Mouse (Mus musculus): ENCODE data around the gene Npepl1. TPM values are rescaled to one million over a fixed set of nuclear protein-coding genes. Genes with fewer than 3 reads are reported as not detected.

Npepl1 gene
- polyA plus RNA-seq, 1 experiment from 2014 or later: 56.5 TPM

DNA sequence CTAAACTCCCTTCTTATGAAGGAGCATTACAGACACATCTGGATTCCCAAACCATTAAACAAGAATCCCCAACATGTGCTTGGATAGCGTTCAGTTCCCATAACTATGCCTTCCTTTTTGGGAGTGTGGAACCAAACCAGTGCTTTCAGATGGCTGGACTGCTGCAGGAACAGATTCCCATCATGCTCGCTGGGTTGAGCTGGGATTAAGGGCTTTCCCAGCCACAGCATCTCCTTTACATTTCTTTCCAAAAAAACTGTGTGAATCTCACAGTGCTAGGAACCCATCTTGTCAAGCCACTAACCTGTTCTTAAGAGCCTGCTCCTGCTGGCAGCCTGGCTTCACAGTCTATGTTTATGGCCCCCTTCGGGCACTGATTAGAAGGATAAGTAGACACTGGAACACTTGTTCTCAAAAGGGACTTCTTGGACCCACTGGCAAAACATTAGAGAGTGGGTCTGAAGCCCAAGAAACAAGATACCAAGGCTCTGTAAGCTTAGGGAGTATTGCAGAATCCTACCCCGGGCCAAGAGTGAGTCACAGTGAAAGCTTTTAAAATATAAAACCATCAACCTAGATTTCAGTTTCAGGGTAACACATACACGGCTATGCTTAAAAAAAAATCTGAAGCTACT lies 36.9 kb upstream of the Npepl1 start:
- Histone ChIP-seq H3K27ac (ENCODE audit: low read depth) (no peak overlapping the region), H3K36me3 (ENCODE audit: insufficient read depth) (no peaks in the 10 kb centered on the region), H3K4me2 (no peak overlapping the region), H3K27me3 (ENCODE audit: insufficient read depth, low read length) (no peaks in the 10 kb centered on the region), H3K4me3 (ENCODE audit: low read depth, low read length) (no peak overlapping the region), H3K9me3 (ENCODE audit: low read depth, low read length) (no peaks in the 10 kb centered on the region), H3K4me1 (ENCODE audit: insufficient read depth) (peaks cover 15% of the 10 kb centered on the region), H3K9ac (no peak overlapping the region)
- no peak for TF ChIP-seq CTCF (IDR thresholded peaks at IDR 0.05; ENCODE audit: low read depth)
- DNase-seq: no peak
- 66% methylated on average over 5 of the region's 5 CpGs for WGBS
- no peak for ATAC-seq (ENCODE audit: insufficient read depth)

- peak overlapping the region; percentile 90 for H3K4me3 ChIP-seq (ENCODE audit: low read depth, low read length)
- peak; percentile 17 for ATAC-seq (ENCODE audit: insufficient read depth)
- peak overlapping the region; percentile 89 for H3K9ac ChIP-seq
- peaks cover 16% of the 10 kb centered on the region for H3K4me1 ChIP-seq (ENCODE audit: insufficient read depth)
- H3K27me3 ChIP-seq (ENCODE audit: insufficient read depth, low read length): no peaks in the 10 kb centered on the region
- TF ChIP-seq CTCF (IDR thresholded peaks at IDR 0.05; ENCODE audit: low read depth): no peak
- no peaks in the 10 kb centered on the region for H3K9me3 ChIP-seq (ENCODE audit: low read depth, low read length)
- no peaks in the 10 kb centered on the region for H3K36me3 ChIP-seq (ENCODE audit: insufficient read depth)
- H3K4me2 ChIP-seq: peak overlapping the region; percentile 88
- peak; percentile 59 for DNase-seq
- peak overlapping the region; percentile 96 for H3K27ac ChIP-seq (ENCODE audit: low read depth)
- WGBS: 1% methylated on average over 13 of the region's 13 CpGs
Observed at GRCm38 (mm10) chr2:174074621-174075020, 35.5 kb upstream of the Npepl1 start.

DNA sequence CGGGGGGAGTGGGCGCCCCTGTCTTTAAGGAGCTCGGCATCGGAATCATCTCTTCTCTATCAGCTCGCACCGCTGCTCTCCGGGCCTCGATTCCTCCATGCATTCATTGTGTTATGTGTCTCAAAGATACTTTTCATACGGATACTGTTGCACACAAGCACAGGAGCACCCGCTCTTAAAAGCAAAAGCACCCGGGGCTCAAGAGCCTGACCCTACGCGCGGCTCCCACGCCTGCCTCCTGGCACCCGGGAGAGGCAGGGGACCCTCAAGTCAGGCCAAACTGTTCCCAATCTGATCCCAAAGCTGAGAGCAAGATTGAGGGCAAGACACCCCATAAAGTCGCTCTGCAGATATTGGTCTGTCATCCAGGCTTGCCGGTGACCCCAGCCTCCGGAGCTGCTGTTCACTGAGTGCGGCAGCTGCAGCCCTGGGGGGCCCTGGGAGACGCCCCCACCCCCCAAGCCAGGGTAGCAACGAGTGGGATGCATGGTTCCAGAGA lies 35.0 kb upstream of the Npepl1 start:
- Histone ChIP-seq H3K9me3 (ENCODE audit: low read depth, low read length) (no peaks in the 10 kb centered on the region), H3K4me1 (ENCODE audit: insufficient read depth) (peaks cover 16% of the 10 kb centered on the region), H3K9ac (peak overlapping the region; percentile 89), H3K4me2 (peak overlapping the region; percentile 88), H3K27ac (ENCODE audit: low read depth) (peak overlapping the region; percentile 96), H3K27me3 (ENCODE audit: insufficient read depth, low read length) (no peaks in the 10 kb centered on the region), H3K36me3 (ENCODE audit: insufficient read depth) (no peaks in the 10 kb centered on the region), H3K4me3 (ENCODE audit: low read depth, low read length) (peak overlapping the region; percentile 90)
- ATAC-seq (ENCODE audit: insufficient read depth) (peak; percentile 2; the same call in 1 of the 2 replicates), DNase-seq (no peak)
- no peak for TF ChIP-seq CTCF (IDR thresholded peaks at IDR 0.05; ENCODE audit: low read depth)
- WGBS: 6% methylated on average over 22 of the region's 22 CpGs

- ATAC-seq (ENCODE audit: insufficient read depth) (peak; percentile 95), DNase-seq (peak; percentile 97)
- H3K27ac ChIP-seq (ENCODE audit: low read depth): peak within 1 kb of the TSS; percentile 96
- WGBS: 1% methylated on average over 32 of the region's 32 CpGs
- H3K4me2 ChIP-seq: peak within 1 kb of the TSS; percentile 88
- peak; percentile 42 for TF ChIP-seq CTCF (IDR thresholded peaks at IDR 0.05; ENCODE audit: low read depth)
- no peaks in the 10 kb centered on the region for H3K36me3 ChIP-seq (ENCODE audit: insufficient read depth)
- H3K9me3 ChIP-seq (ENCODE audit: low read depth, low read length): no peaks in the 10 kb centered on the region
- H3K4me3 ChIP-seq (ENCODE audit: low read depth, low read length): peak within 1 kb of the TSS; percentile 90
- no peaks in the 10 kb centered on the region for H3K27me3 ChIP-seq (ENCODE audit: insufficient read depth, low read length)
- peaks cover 16% of the 10 kb centered on the region for H3K4me1 ChIP-seq (ENCODE audit: insufficient read depth)
- H3K9ac ChIP-seq: peak within 1 kb of the TSS; percentile 89
Observed at GRCm38 (mm10) chr2:174075673-174076432, 34.3 kb upstream of the Npepl1 start, which contains the start of gene Stx16. Stx16 (plus strand) TSS chr2:174076308.

GRCm38 (mm10) chr2:174076433-174076824 lies 33.7 kb upstream of the Npepl1 start:
- no peak; the same call in 1 of the 2 replicates for ATAC-seq (ENCODE audit: insufficient read depth)

GRCm38 (mm10) chr2:174077004-174077695 lies 33.0 kb upstream of the Npepl1 start:
- H3K27me3 ChIP-seq (ENCODE audit: insufficient read depth, low read length): no peaks in the 10 kb centered on the region
- no peaks in the 10 kb centered on the region for H3K36me3 ChIP-seq (ENCODE audit: insufficient read depth)
- peak overlapping the region; percentile 96 for H3K27ac ChIP-seq (ENCODE audit: low read depth)
- H3K4me2 ChIP-seq: peak overlapping the region; percentile 88
- peak overlapping the region; percentile 90 for H3K4me3 ChIP-seq (ENCODE audit: low read depth, low read length)
- H3K9me3 ChIP-seq (ENCODE audit: low read depth, low read length): no peaks in the 10 kb centered on the region
- peak overlapping the region; percentile 89 for H3K9ac ChIP-seq
- WGBS: under 1% methylated on average over 19 of the region's 19 CpGs
- ATAC-seq (ENCODE audit: insufficient read depth) (no peak), DNase-seq (peak; percentile 38)
- H3K4me1 ChIP-seq (ENCODE audit: insufficient read depth): peaks cover 16% of the 10 kb centered on the region
- no peak for TF ChIP-seq CTCF (IDR thresholded peaks at IDR 0.05; ENCODE audit: low read depth)

More at GRCm38 (mm10) chr2:174076433-174076824, 33.7 kb upstream of the Npepl1 start:
- H3K4me3 ChIP-seq (ENCODE audit: low read depth, low read length): peak overlapping the region; percentile 90
- H3K9me3 ChIP-seq (ENCODE audit: low read depth, low read length): no peaks in the 10 kb centered on the region
- peak overlapping the region; percentile 96 for H3K27ac ChIP-seq (ENCODE audit: low read depth)
- no peaks in the 10 kb centered on the region for H3K27me3 ChIP-seq (ENCODE audit: insufficient read depth, low read length)
- peaks cover 16% of the 10 kb centered on the region for H3K4me1 ChIP-seq (ENCODE audit: insufficient read depth)
- under 1% methylated on average over 22 of the region's 22 CpGs for WGBS
- DNase-seq: no peak
- no peaks in the 10 kb centered on the region for H3K36me3 ChIP-seq (ENCODE audit: insufficient read depth)
- no peak for TF ChIP-seq CTCF (IDR thresholded peaks at IDR 0.05; ENCODE audit: low read depth)
- H3K4me2 ChIP-seq: peak overlapping the region; percentile 88
- peak overlapping the region; percentile 89 for H3K9ac ChIP-seq
